Mouse (Mus musculus) large intestine, adult 2 months (tissue): ENCODE data around the gene Mettl14. TPM values are rescaled to one million over a fixed set of nuclear protein-coding genes. Genes with fewer than 3 reads are reported as not detected.
"Not testable (repeated sequence)": the region's sequence is repeated elsewhere in the genome, so short reads cannot be mapped to it uniquely, and the experiment has no call there.

ENCODE experiments used
- DNase-seq: peaks from one replicate; pipeline ENCODE4 v3.0.0-alpha.2; 2012; ENCODE audit warnings: low read depth, low spot score
- WGBS: fragments of 180-500 bp; shearing (Covaris S2); methylation state at CpG from one replicate; pipeline ENCODE4 v1.1.7; 2018; 5-methylcytosine and 5-hydroxymethylcytosine counted together
- polyA plus RNA-seq: library from polyadenylated mRNA; depleted of rRNA; stranded (reverse); fragments of >200 nt; gene quantifications from 2 replicates; pipeline ENCODE4 v1.2.3, GENCODE M21; 2012; rRNA removed

Gene Mettl14
- polyA plus RNA-seq: 3.1 and 4.1 TPM in 2 replicates

DNA sequence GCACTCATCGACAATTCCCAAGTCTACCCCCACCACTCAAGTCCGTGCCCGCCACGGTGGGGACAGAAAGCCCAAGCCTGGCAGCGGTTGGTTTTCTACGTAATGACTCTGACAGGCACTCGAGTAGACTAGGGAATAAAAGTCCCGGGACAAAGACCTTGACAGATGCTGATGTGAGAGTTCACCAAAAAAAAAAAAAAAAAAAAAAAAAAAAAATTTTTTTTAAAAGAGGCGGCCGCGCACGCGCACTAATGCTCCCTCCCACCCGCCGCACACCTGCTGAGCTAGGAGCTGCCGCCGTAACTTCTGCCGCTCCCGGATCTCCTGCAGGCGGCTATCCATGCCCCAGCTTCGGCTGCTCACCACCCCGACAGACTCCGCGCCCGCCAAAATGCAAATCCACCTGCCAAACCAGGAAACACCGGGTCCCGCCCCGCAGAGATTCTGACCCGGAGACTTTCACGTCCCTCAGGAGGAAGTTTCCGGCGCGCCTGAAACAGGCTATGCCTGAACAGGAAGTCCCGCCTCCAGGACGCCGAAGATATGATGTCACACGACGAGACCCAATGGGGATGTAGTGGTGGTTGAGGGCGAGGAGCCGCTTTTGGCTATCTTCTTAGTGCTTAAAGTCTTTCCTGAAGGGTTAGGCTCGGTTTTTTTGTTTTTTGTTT, at the start of gene Mettl14:
Gene Mettl14 (minus strand): TSS at position 623 of the 671 bp plus-strand sequence.
- DNase-seq: peak; percentile 97
- 0% methylated on average over 40 of the region's 41 CpGs for WGBS

DNA sequence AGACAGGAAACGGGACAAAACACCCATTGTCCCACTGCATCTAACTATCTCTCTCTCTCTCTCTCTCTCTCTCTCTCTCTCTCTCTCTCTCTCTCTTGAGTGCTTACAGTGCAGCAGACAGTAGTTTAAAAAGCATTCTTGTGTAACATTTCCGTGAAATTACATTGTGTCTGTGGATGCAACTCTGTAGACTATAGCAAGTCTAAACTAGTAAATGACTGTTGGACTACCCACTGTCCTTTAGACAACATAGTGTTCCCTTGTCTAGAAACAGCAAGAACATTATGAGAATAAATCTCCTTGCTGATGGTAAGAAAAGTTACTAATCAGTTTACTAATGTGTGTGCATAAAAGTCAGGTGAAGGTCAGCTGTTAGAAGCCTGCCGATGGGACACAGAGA, 47.5 kb upstream of the Mettl14 start:
- no peak for DNase-seq
- WGBS: 41% methylated on average over 3 of the region's 3 CpGs

DNA sequence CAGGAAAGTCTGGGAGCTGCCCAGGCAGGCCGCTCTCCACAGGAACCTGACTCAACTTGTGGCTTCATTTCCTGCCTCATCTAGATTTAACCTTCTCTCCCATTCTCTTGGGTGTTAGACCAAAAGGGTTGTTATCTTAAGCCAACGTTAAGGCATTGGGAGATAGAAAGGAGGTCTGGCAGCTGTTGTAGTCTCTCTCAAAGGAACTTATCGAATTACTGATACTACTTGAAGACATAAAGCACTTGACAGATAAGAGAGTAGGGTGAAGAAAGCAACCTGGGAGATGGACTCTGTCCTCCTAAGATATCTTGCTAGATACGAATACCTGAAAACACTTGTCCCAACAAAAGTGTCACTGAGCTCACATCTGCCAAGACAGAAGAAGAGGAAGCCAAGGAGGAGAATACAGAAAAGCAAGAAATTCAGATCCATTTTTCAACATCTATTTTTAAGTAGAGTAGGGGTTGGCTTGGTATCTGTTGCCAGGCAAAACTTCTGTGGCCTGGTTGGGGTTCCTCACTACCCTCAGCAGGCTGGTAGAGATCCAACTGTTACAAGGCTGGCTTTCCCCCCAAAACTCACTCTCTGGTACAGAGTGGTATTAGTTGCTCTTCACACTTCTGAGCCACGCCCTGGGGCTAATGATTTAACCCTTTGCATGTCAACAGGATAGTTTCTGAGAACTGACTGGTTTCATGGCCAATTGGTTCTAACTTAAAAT, 46.2 kb upstream of the Mettl14 start:
- no peak for DNase-seq
- 66% methylated on average over 5 of the region's 5 CpGs for WGBS

- DNase-seq: no peak
- WGBS: 69% methylated on average over 22 of the region's 22 CpGs
These were observed 43.9 kb upstream of the Mettl14 start for GRCm38 (mm10) chr3:123429597-123430458.

DNA sequence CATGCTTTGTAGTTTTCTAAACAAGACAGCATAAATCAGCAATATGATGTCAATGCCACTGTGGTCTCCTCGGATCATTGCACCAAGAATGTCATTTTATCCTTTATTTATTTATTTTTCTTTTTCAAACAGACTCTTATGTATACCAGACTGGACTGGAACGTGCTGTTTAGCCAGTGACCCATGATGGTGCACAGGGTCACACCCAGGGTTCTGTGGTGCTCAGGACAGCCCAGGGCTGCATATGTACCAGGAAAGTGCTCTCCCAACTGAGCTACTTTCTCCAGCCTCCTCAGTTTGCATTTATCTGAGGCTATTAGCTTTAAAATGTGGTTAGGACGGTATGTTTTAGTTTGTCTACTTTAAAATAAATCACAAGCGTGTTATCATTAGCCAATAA, 42.1 kb upstream of the Mettl14 start:
- no peak for DNase-seq
- WGBS: 64% methylated on average over 4 of the region's 4 CpGs

GRCm38 (mm10) chr3:123425647-123426046, 39.7 kb upstream of the Mettl14 start:
- no peak for DNase-seq
- 28% methylated on average over 2 of the region's 2 CpGs for WGBS

GRCm38 (mm10) chr3:123413173-123413572, 27.3 kb upstream of the Mettl14 start:
- no peak for DNase-seq
- WGBS: 66% methylated on average over 5 of the region's 5 CpGs

- DNase-seq: no peak
These were observed 26.1 kb upstream of the Mettl14 start for GRCm38 (mm10) chr3:123411821-123412578.

DNA sequence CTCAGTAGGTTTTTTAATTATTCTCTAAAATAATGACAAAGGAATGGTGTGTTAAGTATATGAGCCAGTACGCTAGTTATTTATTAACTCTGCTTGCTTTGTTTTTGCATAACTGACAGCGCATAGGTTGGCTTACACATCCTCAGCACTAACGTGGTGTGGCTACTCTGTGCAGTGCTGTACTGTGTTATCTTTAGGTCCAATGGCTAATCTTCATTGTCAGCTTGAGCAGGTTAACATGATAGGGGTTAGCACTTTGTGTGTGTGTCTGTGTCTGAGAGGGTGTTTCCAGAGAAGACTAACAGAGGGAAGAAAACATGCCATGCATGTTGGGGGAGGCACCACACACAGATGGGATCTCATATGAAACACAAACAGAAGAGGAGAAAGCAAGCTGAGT, 19.0 kb upstream of the Mettl14 start:
- 58% methylated on average over 3 of the region's 3 CpGs for WGBS
- DNase-seq: no peak

More at GRCm38 (mm10) chr3:123411821-123412578, 26.1 kb upstream of the Mettl14 start:
- WGBS: 66% methylated on average over 6 of the region's 6 CpGs

- no peak for DNase-seq
- 80% methylated on average over 9 of the region's 9 CpGs for WGBS
These were observed 11.9 kb upstream of the Mettl14 start for GRCm38 (mm10) chr3:123397562-123398481.

DNA sequence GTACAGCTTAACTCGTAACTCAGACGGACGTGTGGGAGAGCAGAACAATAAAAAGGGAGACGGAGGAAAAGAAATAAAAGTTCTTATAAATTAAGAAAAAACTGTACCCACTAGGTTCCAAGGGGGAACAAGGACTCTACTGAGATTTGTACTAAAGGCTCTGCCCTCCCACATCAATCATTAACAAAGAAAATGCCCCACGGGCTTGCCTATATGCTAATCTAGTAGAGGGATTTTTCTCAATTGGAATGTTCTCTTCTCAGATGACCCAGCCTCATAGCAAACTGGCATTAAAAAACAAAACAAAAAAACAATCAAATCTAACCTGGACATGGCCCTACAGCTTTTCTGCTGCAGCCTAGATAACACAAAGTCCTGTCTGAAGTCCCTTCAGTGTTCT, 9.7 kb upstream of the Mettl14 start:
- no peak for DNase-seq
- 65% methylated on average over 5 of the region's 5 CpGs for WGBS

DNA sequence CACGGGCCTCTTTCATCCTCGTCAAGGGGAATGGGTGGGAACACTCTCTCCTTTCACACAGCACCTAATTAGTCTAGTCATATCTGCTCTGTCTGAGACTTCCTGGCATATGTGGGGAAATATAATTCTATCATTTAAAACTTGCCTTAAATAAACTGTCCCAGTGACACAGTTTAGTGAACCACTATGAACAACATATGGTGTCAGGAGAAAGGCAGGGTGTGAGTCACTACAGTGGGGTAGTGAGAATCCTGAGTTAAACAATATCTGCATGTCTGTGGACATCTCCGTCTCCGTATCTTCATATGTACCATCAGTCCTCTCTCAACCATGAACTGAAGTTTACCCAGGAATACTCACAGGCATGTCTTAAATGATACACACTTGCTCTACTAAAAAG, 5.3 kb upstream of the Mettl14 start:
- 72% methylated on average over 4 of the region's 4 CpGs for WGBS

DNA sequence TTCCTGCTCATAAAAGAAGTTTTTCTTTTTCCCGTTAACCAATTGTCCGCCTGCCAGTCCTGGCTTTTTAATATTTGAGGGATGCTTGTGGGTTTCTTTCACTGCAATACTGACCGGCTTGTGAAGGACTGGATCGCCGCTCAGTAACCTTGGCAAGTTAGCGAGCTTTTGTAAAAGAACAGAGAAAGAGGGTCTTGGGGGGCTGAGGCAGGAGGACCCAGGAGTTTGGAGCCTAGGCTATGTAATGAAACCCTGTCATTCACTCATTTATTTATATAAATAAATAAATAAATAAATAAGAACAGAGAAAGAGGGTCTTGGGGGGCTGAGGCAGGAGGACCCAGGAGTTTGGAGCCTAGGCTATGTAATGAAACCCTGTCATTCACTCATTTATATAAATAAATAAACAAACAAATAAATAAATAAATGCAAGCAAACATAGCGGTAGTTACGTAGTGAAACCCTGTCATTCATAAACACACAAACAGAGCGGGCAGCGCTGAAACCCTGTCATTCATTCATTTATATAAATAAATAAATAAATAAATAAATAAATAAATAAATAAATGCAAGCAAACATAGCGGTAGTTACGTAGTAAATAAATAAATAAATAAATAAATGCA, 361 bp upstream of the Mettl14 start:
- 10% methylated on average over 12 of the region's 12 CpGs for WGBS
- DNase-seq: not testable (repeated sequence)

More for the DNA sequence above, 5.3 kb upstream of the Mettl14 start:
- DNase-seq: no peak

GRCm38 (mm10) chr3:123385118-123385485, 806 bp downstream of the Mettl14 start:
- DNase-seq: no peak
- 6% methylated on average over 6 of the region's 6 CpGs for WGBS

GRCm38 (mm10) chr3:123384435-123384834, 1.5 kb downstream of the Mettl14 start:
- 87% methylated on average over 7 of the region's 7 CpGs for WGBS
- no peak for DNase-seq

- 94% methylated on average over 3 of the region's 3 CpGs for WGBS
- DNase-seq: no peak
These were observed 9.3 kb downstream of the Mettl14 start for GRCm38 (mm10) chr3:123376562-123376961.

- WGBS: 25% methylated on average over 11 of the region's 11 CpGs
- peak; percentile 45 for DNase-seq
These were observed 14.0 kb downstream of the Mettl14 start for GRCm38 (mm10) chr3:123371766-123372535.
